Mouse (Mus musculus) ES-Bruce4 (cell line): ENCODE data around the gene Zfp712.

Source experiments
- CTCF ChIP-seq: IDR thresholded peaks from one replicate; pipeline ENCODE4 v1.8.1; 2011; ENCODE audit warnings: low read depth, low read length
- EP300 ChIP-seq: IDR thresholded peaks from 2 replicates; pipeline ENCODE4 v1.6.1; 2011; ENCODE audit warnings: low read depth, low read length; ENCODE audit not compliant: insufficient read depth
- POLR2A ChIP-seq: IDR thresholded peaks from one replicate; pipeline ENCODE4 v1.8.1; 2011; ENCODE audit warnings: low read length; ENCODE audit not compliant: insufficient read depth

DNA sequence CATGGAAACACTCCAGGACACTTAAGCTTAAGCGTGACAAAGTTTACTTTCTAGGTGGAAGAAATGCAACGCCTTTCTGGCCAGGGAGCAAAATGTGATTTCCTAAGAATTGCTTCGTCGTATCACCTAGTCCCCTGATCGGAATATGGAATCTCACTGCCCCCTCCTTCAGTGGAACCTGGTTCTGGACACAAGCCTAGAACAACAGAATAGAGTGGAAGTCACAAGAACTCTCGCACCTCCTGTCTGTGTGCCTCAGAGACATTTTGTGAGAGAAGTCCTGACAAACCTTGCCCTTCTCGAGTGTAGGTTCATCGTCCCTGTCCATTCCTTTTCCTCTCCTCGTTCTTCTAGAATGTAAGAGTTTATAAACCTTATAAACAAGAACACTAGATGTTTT lies 46.7 kb upstream of the Zfp712 start:
- TF ChIP-seq POLR2A: no peak
- no peak for TF ChIP-seq CTCF
- TF ChIP-seq EP300: no peak
